Mouse (Mus musculus) frontal cortex, postnatal 36 days (tissue): Measurements from ENCODE around the gene Hoxa1.

Experiments
- DNase-seq, 2 experiments: peaks; one replicate each; pipeline ENCODE4 v3.0.0; 2022; ENCODE audit warnings: low spot score in 2 of 2

Gene Hoxa1

GRCm38 (mm10) chr6:52170898-52171223 lies 12.7 kb upstream of the Hoxa1 start:
- DNase-seq, result no peak

- no peak for DNase-seq
These were observed 12.2 kb upstream of the Hoxa1 start for GRCm38 (mm10) chr6:52170166-52170897.

GRCm38 (mm10) chr6:52169499-52170165 lies 11.5 kb upstream of the Hoxa1 start:
- DNase-seq, result no peak

- no peak for DNase-seq
These were observed 10.3 kb upstream of the Hoxa1 start for GRCm38 (mm10) chr6:52168191-52169055.

- DNase-seq, result no peak
These were observed 9.6 kb upstream of the Hoxa1 start for GRCm38 (mm10) chr6:52167736-52168161.

GRCm38 (mm10) chr6:52167176-52167575 lies 9.1 kb upstream of the Hoxa1 start:
- DNase-seq, result no peak

- no peak for DNase-seq
These were observed 8.4 kb upstream of the Hoxa1 start for GRCm38 (mm10) chr6:52166431-52167077.

- no peak for DNase-seq
These were observed 7.6 kb upstream of the Hoxa1 start for GRCm38 (mm10) chr6:52165441-52166370.

- no peak for DNase-seq
These were observed 6.7 kb upstream of the Hoxa1 start, which contains the start of gene Hoxa2 for GRCm38 (mm10) chr6:52164626-52165440. Gene Hoxa2, minus strand, starts transcription at chr6:52164831.

GRCm38 (mm10) chr6:52164051-52164625 lies 6.0 kb upstream of the Hoxa1 start:
- DNase-seq, result no peak

- no peak for DNase-seq
These were observed 5.4 kb upstream of the Hoxa1 start for GRCm38 (mm10) chr6:52163366-52164031.

- no peak for DNase-seq
These were observed 4.7 kb upstream of the Hoxa1 start for GRCm38 (mm10) chr6:52162611-52163365.

GRCm38 (mm10) chr6:52162093-52162380 lies 3.9 kb upstream of the Hoxa1 start:
- DNase-seq, result no peak

GRCm38 (mm10) chr6:52161336-52162092 lies 3.4 kb upstream of the Hoxa1 start:
- DNase-seq, result no peak

GRCm38 (mm10) chr6:52160511-52161335 lies 2.6 kb upstream of the Hoxa1 start:
- DNase-seq, result no peak

GRCm38 (mm10) chr6:52159979-52160378 lies 1.9 kb upstream of the Hoxa1 start:
- no peak for DNase-seq
